Mouse (Mus musculus) fibroblast of lung, adult 2 months (primary cell): ENCODE results near the gene Foxo3.

ENCODE experiments used
- DNase-seq: peaks from one replicate; pipeline ENCODE4 v3.0.0-alpha.2; 2011; ENCODE audit warnings: low read depth

Foxo3 gene

DNA sequence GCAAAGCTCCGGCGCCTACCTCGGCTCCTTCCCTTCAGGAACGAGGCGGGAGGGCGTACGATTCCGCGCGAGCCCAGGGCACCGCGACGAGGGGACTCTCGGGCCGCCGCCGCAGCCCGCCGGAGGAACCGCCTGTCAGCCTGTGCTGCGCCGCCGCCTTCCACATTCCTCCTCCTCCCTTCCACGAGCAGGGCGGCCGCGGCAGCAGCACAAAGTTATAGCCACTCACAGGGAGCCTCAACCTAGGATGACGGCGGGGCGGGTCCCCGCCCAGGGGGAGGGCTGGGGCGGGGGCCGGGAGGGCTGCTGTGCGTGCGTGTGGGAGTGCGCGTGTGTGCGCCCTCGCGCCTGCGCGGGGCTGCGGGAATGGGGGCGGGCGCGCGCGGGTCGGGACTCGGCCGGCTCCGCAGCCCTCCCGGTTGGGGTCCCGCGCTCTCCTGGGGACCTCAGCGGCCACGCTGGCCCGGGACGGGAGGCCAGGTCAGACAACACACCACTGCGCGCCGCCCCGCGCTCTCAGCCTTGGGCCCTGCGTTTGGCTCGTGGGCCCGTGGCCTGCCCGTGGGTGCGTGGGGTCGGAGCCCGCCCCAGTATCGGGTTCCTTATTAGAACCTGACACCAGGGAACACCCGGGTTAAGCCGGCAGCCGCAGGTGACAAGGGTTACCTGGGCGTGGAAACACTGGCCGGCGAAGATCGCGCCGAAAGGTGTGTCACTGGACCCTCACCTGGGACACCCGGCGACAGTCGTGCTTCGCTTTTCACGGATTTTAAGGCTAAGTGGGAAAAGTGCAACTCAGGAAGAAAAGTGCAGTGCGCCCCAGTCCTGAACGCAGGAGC lies at the start of gene Foxo3:
Gene Foxo3, minus strand, starts transcription at position 249 of the 839 bp plus-strand sequence.
- peak; percentile 76 for DNase-seq

DNA sequence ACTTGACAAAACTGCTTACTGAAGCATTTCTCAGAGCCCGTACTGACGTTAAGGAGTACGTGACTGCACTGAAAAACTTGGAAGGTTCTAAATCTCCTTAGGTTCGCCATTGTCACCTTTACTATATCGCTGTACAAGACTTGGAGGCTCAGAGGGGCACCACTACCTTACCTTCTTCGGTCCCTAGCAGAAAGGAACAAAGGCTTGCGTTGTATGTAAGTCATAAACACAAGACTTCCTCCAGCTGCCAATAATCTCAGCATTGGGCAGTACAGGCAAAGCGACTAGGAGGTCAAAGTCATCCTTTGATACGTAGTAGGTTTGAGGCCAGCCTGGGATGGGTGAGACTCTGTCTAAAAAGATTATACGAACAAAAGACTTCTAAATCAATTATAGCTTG lies 48.8 kb upstream of the Foxo3 start:
- DNase-seq, result no peak

DNA sequence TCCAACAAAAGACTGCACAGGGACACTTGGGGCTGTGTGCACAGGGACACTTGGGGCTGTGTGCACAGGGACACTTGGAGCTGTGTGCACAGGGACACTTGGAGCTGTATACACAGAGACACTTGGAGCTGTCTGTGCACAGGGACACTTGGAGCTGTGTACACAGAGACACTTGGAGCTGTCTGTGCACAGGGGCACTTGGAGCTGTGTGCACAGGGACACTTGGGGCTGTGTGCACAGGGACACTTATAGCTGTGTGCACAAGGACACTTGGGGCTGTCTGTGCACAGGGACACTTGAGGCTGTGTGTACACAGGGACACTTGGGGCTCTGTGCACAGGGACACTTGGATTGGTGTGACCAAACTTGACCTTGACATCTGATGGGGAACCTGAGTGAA lies 47.4 kb upstream of the Foxo3 start:
- no peak for DNase-seq

DNA sequence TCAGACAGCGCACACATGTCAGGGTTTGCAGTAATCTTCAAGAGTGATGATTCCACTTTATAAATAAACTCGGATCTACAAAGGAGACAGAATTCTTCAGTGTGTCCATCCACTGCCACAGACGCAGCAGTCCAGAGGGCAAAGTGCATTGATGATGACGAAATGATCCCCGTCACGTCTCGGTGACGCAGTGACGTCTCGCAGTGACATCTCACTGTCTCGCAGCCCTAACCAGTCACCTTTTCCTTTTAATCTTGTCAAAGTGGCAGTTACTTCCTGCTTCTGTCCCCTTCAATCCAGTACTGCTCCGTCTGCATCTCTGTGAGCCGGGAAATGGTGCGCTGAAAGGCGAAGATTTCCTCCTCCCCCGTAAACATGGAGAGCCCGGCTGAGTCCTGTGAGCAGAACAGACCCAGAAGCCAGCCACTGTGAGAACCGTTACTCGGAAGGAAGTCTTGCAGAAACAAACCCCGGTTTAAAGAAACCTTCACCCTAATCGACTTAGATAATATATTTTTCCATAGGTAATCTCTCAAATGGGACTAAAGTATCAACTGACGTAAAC lies 36.7 kb upstream of the Foxo3 start:
- no peak for DNase-seq

DNA sequence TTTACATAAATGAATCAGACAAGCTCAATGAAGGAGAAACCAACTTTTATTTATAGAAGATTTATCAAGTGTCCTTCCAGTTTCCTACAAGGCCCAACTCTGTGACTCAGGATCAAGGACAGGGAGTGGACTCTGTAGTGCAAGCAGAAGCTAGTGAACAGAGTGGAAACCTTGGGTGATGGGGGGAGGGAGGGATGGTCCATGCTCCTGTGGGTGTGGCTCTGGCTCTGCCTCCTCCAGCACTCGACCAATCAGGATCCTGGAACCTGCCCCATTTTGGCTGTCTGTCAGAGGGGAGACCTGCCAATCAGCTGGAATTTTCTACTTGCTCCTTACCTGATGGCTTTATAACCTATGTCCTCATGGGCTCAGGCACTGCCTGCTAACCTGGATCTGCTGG lies 36.0 kb upstream of the Foxo3 start:
- no peak for DNase-seq

DNA sequence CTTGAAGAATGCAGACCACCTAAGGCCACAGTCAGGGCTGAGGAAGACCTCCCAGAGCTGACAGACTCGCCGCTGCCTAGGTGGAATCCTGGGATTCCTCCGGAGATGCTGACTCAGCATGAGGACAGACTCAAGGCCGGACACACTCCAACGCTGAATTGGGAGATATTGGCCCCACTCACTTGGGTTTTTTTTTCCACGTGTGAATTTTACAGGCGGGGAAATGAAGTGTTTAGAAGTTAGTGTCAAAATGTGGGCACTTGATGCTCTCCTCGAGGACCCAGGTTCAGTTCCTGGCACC lies 32.1 kb upstream of the Foxo3 start:
- DNase-seq, result no peak

DNA sequence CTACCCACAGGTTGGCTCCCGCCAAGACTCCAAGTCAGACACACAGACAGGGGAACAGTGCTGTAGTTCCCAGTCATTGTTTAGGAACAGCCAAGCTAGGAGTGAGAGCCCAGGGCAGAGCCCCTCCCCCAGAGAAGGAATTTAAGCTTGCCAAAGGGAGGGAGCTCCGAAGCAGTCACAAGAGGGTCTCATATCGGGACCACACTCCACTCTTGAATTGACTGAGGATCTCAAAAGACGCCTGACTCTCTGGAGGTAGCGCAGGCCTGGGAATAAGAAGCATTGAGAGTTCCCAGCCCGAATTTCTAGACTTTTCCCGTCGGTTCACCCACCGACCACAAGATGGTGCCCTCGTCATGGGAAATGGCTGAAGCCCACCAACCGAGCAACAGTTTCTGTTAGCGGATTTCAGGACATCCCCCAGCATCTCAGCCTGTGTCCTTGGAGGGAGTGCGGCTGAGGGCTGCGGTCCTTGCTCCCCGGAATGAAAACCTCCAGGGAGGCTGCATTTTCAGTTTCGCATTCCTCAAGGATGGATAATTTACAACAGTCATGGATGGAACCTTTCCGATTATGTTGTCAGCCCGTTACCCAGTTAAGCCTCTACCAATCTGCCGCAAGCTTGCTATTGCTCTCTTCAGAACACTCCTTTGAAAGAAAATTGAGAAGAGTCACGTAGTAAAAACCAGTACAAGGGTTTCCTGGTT lies 31.6 kb upstream of the Foxo3 start:
- DNase-seq, result peak; percentile 60

DNA sequence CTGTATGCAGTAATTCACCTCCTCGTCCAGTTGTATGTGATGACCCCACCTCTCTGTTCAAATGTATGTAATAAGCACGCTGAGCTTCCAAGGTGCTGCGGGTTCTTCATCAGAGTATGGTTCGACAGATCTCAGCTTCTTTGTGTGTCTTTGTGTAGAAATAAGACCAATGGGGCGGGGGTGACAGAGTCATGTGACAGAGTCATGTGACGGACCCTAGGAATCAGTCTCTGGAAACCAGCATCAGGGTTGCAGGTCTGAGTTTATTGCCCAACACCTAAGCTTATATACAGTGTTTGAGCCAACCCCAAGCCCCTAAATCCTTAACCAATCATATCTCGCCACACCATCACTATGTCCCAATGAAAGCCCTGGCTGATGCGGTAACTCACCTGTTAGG lies 29.9 kb upstream of the Foxo3 start:
- DNase-seq, result no peak

DNA sequence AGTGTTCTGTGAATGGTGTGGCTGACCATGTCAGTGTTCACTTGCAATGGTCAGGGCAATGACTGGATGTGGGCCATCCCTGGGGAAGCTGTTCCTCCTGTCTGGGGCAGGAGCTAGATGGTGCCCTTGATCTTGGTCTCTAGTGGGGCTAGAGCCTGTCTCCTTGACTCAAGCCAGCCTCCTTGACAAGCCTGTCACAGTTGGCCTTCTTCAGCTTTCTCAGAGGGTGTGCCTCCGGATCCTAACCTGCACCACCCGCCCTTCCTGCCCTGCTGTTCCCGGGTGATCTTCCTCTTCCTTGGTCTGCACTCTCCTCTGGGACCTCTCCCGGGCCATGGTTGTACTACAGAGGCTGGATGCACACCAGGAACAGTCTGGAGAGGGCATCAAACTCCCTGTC lies 24.2 kb upstream of the Foxo3 start:
- no peak for DNase-seq

DNA sequence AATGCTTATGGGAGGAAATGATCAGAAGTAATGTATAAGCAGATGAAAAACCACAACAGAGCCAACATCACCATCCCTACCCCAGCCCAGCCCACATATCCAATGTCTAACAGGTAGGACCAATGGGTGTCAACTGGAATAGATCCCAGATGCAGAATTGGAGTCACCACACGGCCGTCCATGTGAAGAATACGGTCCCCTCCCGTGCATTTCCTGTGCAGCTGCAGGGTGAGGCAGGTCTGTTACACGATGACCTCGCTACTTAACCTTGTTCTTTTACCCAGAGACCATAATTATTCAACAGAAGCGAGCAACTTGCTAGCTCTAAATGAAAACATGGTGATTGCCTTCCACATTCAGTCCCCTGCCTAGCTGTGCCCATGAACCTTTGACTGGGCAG lies 23.4 kb upstream of the Foxo3 start:
- no peak for DNase-seq

DNA sequence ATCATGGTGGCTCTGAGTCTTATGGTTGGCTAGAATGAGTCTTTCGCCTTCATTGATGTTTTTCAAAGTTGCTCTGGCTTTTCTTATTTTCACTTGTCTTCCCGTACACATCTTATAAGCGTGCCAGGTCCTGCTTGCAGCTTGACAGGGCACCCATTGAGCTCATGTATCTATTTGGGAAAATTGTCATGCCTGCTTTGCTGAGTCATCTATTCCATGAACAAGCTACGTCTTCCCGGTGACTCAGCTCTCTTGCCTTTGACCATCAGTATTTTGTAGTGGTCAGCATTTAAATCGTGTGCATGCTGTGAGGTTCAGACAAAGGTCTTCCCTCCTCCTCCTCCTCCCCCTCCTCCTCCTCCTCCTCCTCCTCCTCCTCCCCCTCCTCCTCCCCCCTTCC lies 22.9 kb upstream of the Foxo3 start:
- DNase-seq, result no peak

DNA sequence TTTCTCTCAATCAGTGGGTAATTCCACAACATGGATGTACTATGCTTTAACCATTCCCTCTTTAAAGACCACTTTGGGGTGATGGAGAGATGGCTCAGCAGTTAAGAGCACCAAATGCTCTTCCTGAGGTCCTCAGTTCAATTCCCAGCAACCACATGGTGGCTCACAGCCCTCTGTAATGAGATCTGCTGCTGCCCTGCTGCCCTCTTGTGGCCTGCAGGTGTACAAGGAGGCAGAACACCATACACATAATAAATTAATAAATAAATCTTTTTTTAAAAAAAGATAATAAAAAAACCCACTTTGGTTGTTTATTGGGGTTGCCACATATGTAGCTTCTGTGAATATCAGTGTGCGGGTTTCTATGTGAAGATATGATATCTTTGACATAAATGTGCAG lies 21.4 kb upstream of the Foxo3 start:
- DNase-seq, result no peak

DNA sequence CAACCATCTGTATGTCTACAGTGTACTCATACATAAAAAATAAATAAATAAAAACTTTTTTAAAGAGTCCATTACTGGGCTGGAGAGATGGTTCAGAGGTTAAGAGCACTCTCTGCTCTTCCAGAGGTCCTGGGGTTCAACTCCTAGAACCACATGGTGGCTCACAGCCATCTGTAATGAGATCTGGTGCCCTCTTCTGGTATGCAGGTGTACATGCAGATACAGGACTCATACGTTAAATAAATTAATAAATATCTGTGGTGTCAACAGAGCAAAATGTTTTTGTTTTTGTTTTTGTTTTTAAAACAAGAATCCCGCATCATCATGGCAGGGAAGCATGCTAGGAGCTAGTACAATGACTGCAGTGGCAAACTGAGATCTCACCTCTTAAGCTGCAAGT lies 20.6 kb upstream of the Foxo3 start:
- no peak for DNase-seq

DNA sequence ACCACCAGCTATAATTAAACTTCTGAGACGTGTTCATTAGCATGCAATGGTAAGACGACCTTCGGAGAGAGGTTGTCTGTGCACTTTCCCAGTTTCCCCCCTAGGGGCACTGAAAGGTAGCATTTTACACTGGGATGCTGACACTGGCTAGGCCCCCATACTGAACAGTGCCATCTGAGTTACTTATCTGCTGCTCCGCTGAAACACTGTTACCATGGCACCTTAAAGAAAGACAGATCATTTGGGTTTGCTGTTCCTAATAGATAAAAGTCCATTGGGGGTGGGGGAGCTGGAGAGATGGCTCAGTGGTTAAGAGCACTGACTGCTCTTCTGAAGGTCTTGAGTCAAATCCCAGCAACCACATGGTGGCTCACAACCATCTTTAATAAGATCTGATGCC lies 20.0 kb upstream of the Foxo3 start:
- no peak for DNase-seq

DNA sequence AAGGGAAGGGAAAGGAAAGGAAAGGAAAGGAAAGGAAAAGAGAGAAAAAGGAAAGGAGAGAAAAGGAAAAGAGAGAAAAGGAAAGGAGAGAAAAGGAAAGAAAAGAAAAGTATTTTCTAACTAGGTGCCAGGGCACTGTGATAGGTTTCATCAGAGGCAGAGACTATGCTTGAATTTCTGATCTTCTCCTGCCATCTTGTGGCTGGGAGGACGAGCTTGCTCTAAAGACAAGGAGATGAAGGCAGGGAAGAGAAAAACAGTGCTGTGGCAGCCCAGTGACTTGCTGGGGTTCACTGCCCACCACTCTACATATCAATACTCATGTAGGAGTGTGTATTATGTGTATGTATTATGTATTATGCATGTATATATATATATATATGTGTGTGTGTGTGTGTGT lies 18.5 kb upstream of the Foxo3 start:
- no peak for DNase-seq

DNA sequence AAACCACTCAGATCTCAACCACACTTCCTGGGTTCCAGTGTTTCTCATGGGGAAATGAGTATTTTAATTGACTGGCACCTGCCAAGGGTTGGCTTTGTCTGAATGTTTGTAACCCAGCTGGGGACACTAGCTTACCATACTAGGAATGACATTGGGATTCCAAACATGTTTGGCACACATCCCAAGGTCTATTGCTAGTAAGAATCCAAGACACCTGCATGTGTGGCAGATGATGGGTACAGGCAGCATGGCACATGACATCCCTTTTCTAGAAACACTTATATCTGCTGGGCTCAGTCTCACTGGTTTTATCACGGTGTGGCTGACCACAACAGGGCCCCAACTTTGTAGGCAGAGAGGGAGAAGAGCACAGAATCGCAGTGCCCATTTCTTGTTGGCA lies 17.8 kb upstream of the Foxo3 start:
- no peak for DNase-seq

DNA sequence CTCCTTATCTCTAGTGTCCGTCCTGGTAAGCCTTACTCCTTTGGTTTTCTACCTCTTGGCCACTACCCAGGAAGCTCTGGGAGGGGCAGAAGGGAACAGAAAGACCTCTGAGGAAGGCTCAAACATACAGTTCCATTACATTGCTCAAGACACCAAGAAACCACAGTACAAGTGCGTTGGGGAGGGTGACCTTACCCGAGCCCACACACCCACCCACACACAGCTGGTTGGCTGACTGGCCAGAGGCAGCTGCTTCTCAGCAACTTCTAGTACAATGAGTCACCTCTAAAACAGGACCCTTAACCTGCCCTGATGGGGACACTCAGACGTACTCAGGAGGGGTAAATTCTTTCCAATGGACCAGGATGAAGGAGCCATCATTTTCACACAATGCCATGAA lies 17.3 kb upstream of the Foxo3 start:
- no peak for DNase-seq

DNA sequence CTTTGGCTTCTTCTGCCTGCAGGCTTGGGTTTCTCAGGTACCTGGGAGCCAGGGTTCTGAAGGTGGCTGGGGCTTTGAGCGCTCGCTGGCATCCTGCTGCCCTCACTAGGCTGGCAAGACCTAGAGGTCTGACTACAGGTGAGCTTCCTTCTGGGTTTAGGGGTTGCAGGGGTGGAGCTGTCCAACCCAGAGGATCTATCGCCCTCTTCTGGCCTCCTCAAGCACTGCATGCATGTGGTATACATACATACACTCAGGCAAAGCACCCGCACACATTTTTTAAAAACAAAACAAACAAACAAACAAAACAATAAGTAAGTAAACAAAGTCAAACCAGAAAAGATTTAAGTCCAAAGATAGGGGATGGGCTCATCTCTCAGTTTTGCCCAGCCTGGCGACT lies 14.8 kb upstream of the Foxo3 start:
- DNase-seq, result no peak

DNA sequence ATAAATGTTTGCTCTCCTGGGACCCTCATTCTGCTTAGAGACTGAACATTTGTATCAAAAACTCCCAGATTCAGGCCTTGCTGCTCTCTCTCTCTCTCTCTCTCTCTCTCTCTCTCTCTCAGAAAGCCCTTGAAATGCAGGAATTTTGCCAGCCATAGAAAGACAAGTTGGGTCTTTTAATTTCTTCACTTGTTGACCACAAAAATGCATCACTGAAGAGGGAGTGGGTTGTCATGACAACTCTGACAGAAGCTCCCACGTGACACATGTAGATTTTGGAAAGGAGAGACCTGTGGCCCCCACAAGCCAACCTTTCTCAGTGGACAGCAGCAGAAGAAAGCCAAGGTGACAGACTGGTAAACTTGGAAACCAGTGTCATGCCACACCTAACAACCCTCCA lies 11.1 kb upstream of the Foxo3 start:
- no peak for DNase-seq

DNA sequence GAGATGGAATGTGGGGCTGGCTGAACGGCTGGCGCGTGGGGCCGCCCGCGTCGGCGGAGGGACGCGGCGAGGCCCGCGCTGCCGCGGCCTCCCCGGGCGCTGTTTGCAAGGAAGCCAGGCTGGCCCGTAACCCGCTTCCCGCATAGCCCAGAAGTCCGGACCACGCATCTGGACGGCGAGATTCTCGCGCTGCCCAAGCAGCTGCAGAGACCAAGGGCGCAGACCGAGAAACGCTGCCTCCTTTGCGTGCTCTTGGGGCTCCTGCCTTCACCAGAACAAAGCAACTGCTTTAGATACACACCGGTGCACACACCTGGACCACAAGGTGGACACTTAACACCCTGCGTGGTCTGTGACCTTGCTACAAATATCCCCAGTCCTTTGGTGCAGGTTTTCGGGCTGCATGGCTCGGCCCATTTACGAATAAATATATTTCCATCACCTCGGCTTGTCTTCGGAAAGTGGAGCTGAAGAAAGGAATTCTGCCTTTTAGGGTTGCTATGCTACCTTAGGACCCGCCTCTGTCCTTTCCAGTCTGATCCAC lies 1.8 kb upstream of the Foxo3 start:
- no peak for DNase-seq

DNA sequence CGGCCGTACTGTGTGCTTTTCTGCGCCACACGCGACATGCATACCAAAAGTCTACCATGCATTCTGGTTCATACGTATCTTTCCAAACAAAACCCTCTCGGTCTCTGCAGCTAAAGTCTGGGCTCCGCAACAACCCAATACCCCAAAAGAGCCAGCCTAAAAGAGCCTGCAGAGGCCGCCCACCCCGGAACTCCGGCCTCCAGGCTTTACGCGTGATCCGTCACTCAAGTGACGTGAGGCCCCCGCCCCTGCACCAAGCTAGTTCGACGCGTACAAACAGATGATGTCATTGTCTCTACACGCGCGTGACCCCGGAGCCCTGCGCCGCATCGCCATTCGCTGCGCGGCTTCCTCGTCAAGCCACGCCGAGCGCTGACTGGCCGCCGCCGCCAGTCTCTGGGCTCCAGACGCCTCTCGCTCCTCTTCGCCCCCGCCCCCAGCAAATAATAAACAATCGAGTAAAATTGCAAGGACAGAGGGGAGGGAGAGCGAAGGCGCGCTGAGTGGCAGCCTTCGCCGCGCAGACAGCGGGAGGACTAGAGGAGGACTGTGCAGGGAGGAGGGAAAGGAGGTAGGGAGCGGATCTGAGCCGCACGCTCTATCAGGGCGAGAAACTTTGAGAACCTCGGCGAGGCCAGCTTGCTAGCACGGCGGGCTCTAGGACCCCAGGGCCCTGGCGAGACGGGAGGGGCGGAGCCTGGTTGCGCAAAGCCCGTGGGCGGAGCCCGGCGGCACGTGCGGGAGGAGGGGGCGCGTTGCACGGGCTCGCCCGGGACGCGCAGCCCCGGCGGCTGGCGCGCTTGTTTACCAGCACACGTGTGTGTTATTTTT lies 1.1 kb upstream of the Foxo3 start:
- peak; percentile 99 for DNase-seq

DNA sequence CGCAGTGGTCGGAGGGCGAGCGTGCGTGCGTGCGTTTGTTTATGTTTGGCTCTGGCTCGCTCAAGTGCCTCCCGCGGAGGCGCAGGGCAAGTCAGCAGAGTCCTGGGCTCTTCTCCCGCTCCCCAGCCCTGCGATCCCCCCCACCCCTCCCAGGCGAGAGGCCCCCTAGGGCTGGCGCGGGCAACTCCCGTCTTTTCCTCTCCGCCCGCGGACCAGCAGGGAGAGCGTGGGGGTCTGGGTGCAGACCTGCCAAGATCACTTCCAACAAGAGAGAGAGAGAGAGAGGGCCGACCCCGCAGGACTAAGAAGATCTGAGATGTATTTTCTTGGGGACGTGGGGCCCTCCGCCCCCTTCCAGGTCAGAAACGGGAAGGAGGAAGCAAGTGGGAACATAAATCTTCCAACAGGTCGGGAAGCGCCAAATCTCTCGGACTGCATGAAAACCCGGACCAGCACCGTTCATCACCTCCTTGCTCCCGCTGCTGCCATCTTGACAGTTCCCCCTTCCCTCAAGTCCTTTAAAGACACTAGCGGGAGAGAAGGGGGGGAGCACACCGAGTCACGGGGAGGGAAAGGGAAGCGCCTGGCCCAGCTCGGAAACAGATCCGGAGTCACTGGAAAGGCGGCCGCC lies 569 bp downstream of the Foxo3 start:
- no peak for DNase-seq
